In the genomic region with DNA sequence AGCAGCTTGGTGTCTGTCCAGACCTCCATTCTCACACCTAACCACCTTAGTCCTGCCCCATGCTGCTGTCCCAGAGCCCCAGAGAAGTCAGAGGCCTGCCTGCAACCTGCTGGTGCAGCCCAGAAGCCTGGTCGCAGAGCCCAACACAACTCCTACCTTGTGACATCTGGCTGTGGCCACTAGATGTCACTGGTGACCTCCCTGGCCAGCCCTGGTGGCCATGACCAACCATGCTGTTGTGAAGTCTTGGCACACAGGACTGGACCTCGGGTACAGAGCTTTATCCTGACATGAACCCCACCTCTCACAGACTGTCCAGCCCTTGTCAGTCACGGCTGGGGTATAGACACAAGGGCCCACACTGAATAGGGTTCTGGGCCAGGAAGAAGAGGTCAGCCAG, we compare ENCODE assay signal across 9 mouse cellular contexts. TPM values are rescaled to one million over a fixed set of nuclear protein-coding genes. Genes with fewer than 3 reads are reported as not detected.
DNase-seq lines count a peak whose midpoint lies in the region; ATAC-seq and TF ChIP-seq lines count a peak whose summit lies in the region.
"Had no signal": no experiment of that assay in that cellular context is flagged by ENCODE, and none has a peak within 500 bp of the region (broad histone marks: within the 10 kb centered on the region; RNA-seq: fewer than 3 reads in every experiment).

No protein-coding gene starts in this region.

- TF ChIP-seq CTCF in heart, postnatal 0 days (IDR thresholded peaks at IDR 0.05; ENCODE audit: low read depth), result peak; percentile 99

- no peaks in the 10 kb centered on the region for H3K36me3 ChIP-seq in forebrain, embryonic 13.5 days (ENCODE audit: poor library complexity, severe bottlenecking)
- no peaks in the 10 kb centered on the region for H3K36me3 ChIP-seq in heart, postnatal 0 days (replicated peaks; ENCODE audit: control insufficient read depth, insufficient read depth, low read length)
- no peaks in the 10 kb centered on the region for H3K36me3 ChIP-seq in neural tube, embryonic 15.5 days

- H3K9me3 ChIP-seq in forebrain, embryonic 13.5 days (replicated peaks), result no peaks in the 10 kb centered on the region
- H3K9me3 ChIP-seq in heart, postnatal 0 days (replicated peaks; ENCODE audit: control insufficient read depth, low read length), result no peaks in the 10 kb centered on the region
- no peaks in the 10 kb centered on the region for H3K9me3 ChIP-seq in neural tube, embryonic 15.5 days (replicated peaks)

- H3K4me2 ChIP-seq in forebrain, embryonic 13.5 days, result no peak overlapping the region
- no peak overlapping the region for H3K4me2 ChIP-seq in heart, postnatal 0 days (ENCODE audit: low read depth, low read length)
- no peak overlapping the region for H3K4me2 ChIP-seq in neural tube, embryonic 15.5 days

- peak; percentile 50; the same call in 1 of the 2 replicates for ATAC-seq in forebrain, embryonic 13.5 days
- peak; percentile 84 for ATAC-seq in heart, postnatal 0 days (ENCODE audit: insufficient read depth, low read depth)
- ATAC-seq in neural tube, embryonic 15.5 days (ENCODE audit: low FRiP score), result peak; percentile 53

- no peaks in the 10 kb centered on the region for H3K27me3 ChIP-seq in forebrain, embryonic 13.5 days
- H3K27me3 ChIP-seq in heart, postnatal 0 days (ENCODE audit: control insufficient read depth, insufficient read depth, low read length), result no peaks in the 10 kb centered on the region
- peaks cover 33% of the 10 kb centered on the region for H3K27me3 ChIP-seq in neural tube, embryonic 15.5 days (replicated peaks)

- no peak for TF ChIP-seq EP300 in heart, postnatal 0 days (IDR thresholded peaks at IDR 0.05; ENCODE audit: low read depth)

- WGBS in forebrain, embryonic 13.5 days, result 15% methylated on average over 3 of the region's 3 CpGs
- 5% methylated on average over 3 of the region's 3 CpGs for WGBS in heart, postnatal 0 days
- WGBS in neural tube, embryonic 15.5 days, result 11% methylated on average over 3 of the region's 3 CpGs

- H3K4me1 ChIP-seq in forebrain, embryonic 13.5 days, result no peaks in the 10 kb centered on the region
- peaks cover 9% of the 10 kb centered on the region for H3K4me1 ChIP-seq in heart, postnatal 0 days (ENCODE audit: control insufficient read depth, insufficient read depth)
- H3K4me1 ChIP-seq in neural tube, embryonic 15.5 days, result 0 out of 2 replicates have a peak, but pooled peaks cover 6% of the 10 kb centered on the region

- H3K4me3 ChIP-seq in forebrain, embryonic 13.5 days, result no peak overlapping the region
- no peak overlapping the region for H3K4me3 ChIP-seq in heart, postnatal 0 days (ENCODE audit: low read depth, low read length)
- no peak overlapping the region for H3K4me3 ChIP-seq in neural tube, embryonic 15.5 days (replicated peaks)

- H3K27ac ChIP-seq in forebrain, embryonic 13.5 days, result no peak overlapping the region
- no peak overlapping the region for H3K27ac ChIP-seq in heart, postnatal 0 days (ENCODE audit: low read depth)
- H3K27ac ChIP-seq in neural tube, embryonic 15.5 days (replicated peaks), result no peak overlapping the region

- DNase-seq in MEL-GATA-1-ER (ENCODE audit: extremely low read depth, low read depth), result peak; percentile 7
- DNase-seq in cerebellum, adult 11 months, result peak; percentile 71
- DNase-seq in heart, postnatal 0 days (ENCODE audit: low spot score), result peak; percentile 82
- peak; percentile 72 to 76 for DNase-seq in kidney, postnatal 25 days
- DNase-seq in lung, adult 18-20 months, result peak; percentile 32 to 50
- peak; percentile 37 for DNase-seq in urinary bladder, postnatal 25 days (ENCODE audit: low spot score)

- H3K9ac ChIP-seq in forebrain, embryonic 13.5 days, result no peak overlapping the region
- H3K9ac ChIP-seq in heart, postnatal 0 days (replicated peaks; ENCODE audit: low read depth, low read length), result no peak overlapping the region
- H3K9ac ChIP-seq in neural tube, embryonic 15.5 days (replicated peaks), result no peak overlapping the region

RNA-seq across cellular contexts. Expression of gene Ubl4b, which starts 4.3 kb away (rescaled TPM):
- not detected in 2 replicates for polyA plus RNA-seq in forebrain, embryonic 13.5 days (2015; fragmentation: Nextera tagmentation; extraction: Ambion mirVana)
- total RNA-seq in heart, postnatal 0 days (2014; rRNA removed; ENCODE audit: low replicate concordance), result not detected in 2 replicates
- polyA plus RNA-seq in heart, postnatal 0 days (2015; fragmentation: Nextera tagmentation; extraction: Ambion mirVana), result not detected in 2 replicates
- polyA plus RNA-seq in neural tube, embryonic 15.5 days (2015; fragmentation: Nextera tagmentation; extraction: Ambion mirVana), result not detected in 2 replicates
- polyA plus RNA-seq: large intestine, adult 2 months had no signal

RNA-seq across cellular contexts. Expression of gene Alx3, which starts 35.6 kb away (rescaled TPM):
- polyA plus RNA-seq in forebrain, embryonic 13.5 days (2015; fragmentation: Nextera tagmentation; extraction: Ambion mirVana), result 2.3 and 2.9 TPM in 2 replicates
- total RNA-seq in heart, postnatal 0 days (2014; rRNA removed; ENCODE audit: low replicate concordance), result not detected in 2 replicates
- not detected in 2 replicates for polyA plus RNA-seq in heart, postnatal 0 days (2015; fragmentation: Nextera tagmentation; extraction: Ambion mirVana)
- polyA plus RNA-seq in neural tube, embryonic 15.5 days (2015; fragmentation: Nextera tagmentation; extraction: Ambion mirVana), result 0.09 TPM in 1 of 2 replicates, not detected in the other
- polyA plus RNA-seq: large intestine, adult 2 months had no signal

RNA-seq across cellular contexts. Expression of gene Slc6a17, which starts 41.4 kb away (rescaled TPM):
- 9.6 and 11.2 TPM in 2 replicates for polyA plus RNA-seq in forebrain, embryonic 13.5 days (2015; fragmentation: Nextera tagmentation; extraction: Ambion mirVana)
- total RNA-seq in heart, postnatal 0 days (2014; rRNA removed; ENCODE audit: low replicate concordance), result 9.7 and 22.3 TPM in 2 replicates
- polyA plus RNA-seq in heart, postnatal 0 days (2015; fragmentation: Nextera tagmentation; extraction: Ambion mirVana), result 2.4 and 3.1 TPM in 2 replicates
- polyA plus RNA-seq in neural tube, embryonic 15.5 days (2015; fragmentation: Nextera tagmentation; extraction: Ambion mirVana), result 13.9 and 16.9 TPM in 2 replicates

Comparison
In these comparisons a context has a peak if more than half of its experiments do, and no peak if none do; other contexts are left out.
1. DNase-seq: peak in every context shown above with its lines; median percentile 82 in heart, postnatal 0 days; 74 in kidney, postnatal 25 days; 71 in cerebellum, adult 11 months; 41 in lung, adult 18-20 months; 37 in urinary bladder, postnatal 25 days; 7 in MEL-GATA-1-ER.